Mouse (Mus musculus): ENCODE measurements at regions not wholly inside any gene's neighbourhood (a gene's known extent, or its start where the extent isn't known, plus 50 kb on each side); places are given as distances from the start of the nearest gene placed in this dataset.

DNA sequence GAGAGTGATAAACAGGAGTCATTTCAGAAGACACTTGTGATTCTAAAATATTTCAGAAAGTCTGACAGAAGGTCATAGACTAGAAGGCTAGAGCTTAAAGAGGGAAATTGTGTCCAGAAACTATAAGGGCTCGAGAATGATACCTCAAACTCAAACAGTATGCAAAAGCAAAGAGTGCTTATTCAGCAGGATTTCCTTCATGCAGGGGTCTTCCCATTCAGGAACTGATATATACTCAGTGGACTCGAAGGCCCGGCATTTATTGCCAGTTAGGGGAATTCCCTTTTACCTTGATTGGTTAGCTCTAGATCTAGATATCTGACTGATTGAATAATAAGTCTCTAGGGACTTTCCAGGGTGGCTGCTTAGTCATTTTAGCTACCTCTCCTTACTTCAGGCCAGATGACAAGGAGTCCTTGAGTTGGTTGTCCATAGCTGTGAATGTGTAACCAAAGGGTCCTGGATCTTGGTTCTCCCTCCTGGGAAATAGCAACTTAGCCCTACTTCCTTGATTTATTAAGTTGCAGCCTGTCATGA, 312.6 kb upstream of the Gm38303 start:
- peaks cover 2 to 15% of the 10 kb centered on the region in 2 experiments; a peak in 3 of 4 replicates for H3K4me1 ChIP-seq (ENCODE audit: control insufficient read depth in 1 of 2, insufficient read depth in 2 of 2)
- in situ Hi-C loops (cut with MboI; ENCODE audit: low pct_ligation_motif_present, low pct_unique_long_range_greater_than_20kb, low sequenced_read_pairs), result no loop called here
- no peak overlapping the region for H3K9ac ChIP-seq (ENCODE audit: insufficient read depth, low read depth)
- no peak overlapping the region for H3K27ac ChIP-seq (ENCODE audit: insufficient read depth, low read depth)
- no peaks in the 10 kb centered on the region for H3K36me3 ChIP-seq (replicated peaks in 1 of 2; ENCODE audit: control insufficient read depth in 1 of 2, insufficient read depth in 1 of 2, low read length in 1 of 2)
- DNase-seq (ENCODE audit: extremely low read depth), result peak; percentile 74
- no peak overlapping the region for H3K4me3 ChIP-seq (replicated peaks in 1 of 3; ENCODE audit: low read depth in 2 of 3, low read length in 2 of 3, poor library complexity in 1 of 3)
- no peaks in the 10 kb centered on the region for H3K9me3 ChIP-seq (replicated peaks; ENCODE audit: low read length)
- peak overlapping the region; percentile 51; the same call in 1 of the 2 replicates for H3K4me2 ChIP-seq (ENCODE audit: insufficient read depth, low read depth, poor library complexity, severe bottlenecking)
- dilution Hi-C loops (cut with MboI; ENCODE audit: extremely low pct_ligation_motif_present, extremely low pct_unique_long_range_greater_than_20kb, low sequenced_read_pairs), result no loop called here
- TF ChIP-seq EP300 (IDR thresholded peaks at IDR 0.05; ENCODE audit: low read length), result peak; percentile 30; the same call in 1 of the 2 replicates
- TF ChIP-seq ETS1 (conservative IDR thresholded peaks at IDR 0.05; ENCODE audit: low read depth, low read length), result no peak
- TF ChIP-seq KAT2A (IDR thresholded peaks at IDR 0.05; ENCODE audit: insufficient replicate concordance, low read length), result no peak
- TF ChIP-seq NRF1 (IDR thresholded peaks at IDR 0.05; ENCODE audit: low read depth, low read length), result no peak
- peak; percentile 55; the same call in 1 of the 2 replicates for TF ChIP-seq IRF4 (IDR thresholded peaks at IDR 0.05; ENCODE audit: low read depth, low read length)
- peak; percentile 91 for TF ChIP-seq MAFK (IDR thresholded peaks at IDR 0.05; ENCODE audit: insufficient replicate concordance, low read length)
- no peak for TF ChIP-seq PAX5 (IDR thresholded peaks at IDR 0.05; ENCODE audit: low read length)
- TF ChIP-seq CTCF (conservative IDR thresholded peaks at IDR 0.05 in 1 of 2, IDR thresholded peaks at IDR 0.05 in 1 of 2; ENCODE audit: low read depth in 2 of 2, low read length in 2 of 2), result no peak
- TF ChIP-seq ZKSCAN1 (IDR thresholded peaks at IDR 0.05; ENCODE audit: borderline replicate concordance, low read depth, low read length), result no peak
- peak; percentile 38; the same call in 1 of the 2 replicates for TF ChIP-seq JUN (IDR thresholded peaks at IDR 0.05; ENCODE audit: insufficient read depth, low read depth, low read length)
- no peaks in the 10 kb centered on the region for H3K27me3 ChIP-seq (replicated peaks)
- no peaks in the 10 kb centered on the region for H3K79me2 ChIP-seq (replicated peaks; ENCODE audit: control insufficient read depth, extremely low read depth, insufficient read depth, poor library complexity, severe bottlenecking)
